Mouse (Mus musculus) embryonic facial prominence, embryonic 10.5 days (tissue): ENCODE data around the gene Sass6. TPM values are rescaled to one million over a fixed set of nuclear protein-coding genes. Genes with fewer than 3 reads are reported as not detected.
"Not testable (repeated sequence)": the region's sequence is repeated elsewhere in the genome, so short reads cannot be mapped to it uniquely, and the experiment has no call there.

ENCODE experiments used
- DNase-seq: peaks from one replicate; pipeline ENCODE4 v3.0.0-alpha.2; 2017; ENCODE audit warnings: low spot score
- H3K27ac ChIP-seq: fragments of 300-500 bp; sonication (generic); replicated peaks from 2 replicates; pipeline ENCODE4 v1.5.1; 2016; ENCODE audit warnings: mild to moderate bottlenecking
- H3K27me3 ChIP-seq: fragments of 300-500 bp; sonication (generic); replicated peaks from 2 replicates; pipeline ENCODE4 v1.6.1; 2016; ENCODE audit warnings: low read depth, mild to moderate bottlenecking; ENCODE audit not compliant: poor library complexity, severe bottlenecking
- H3K36me3 ChIP-seq: fragments of 300-500 bp; sonication (generic); replicated peaks from 2 replicates; pipeline ENCODE4 v1.6.1; 2016; ENCODE audit warnings: mild to moderate bottlenecking, moderate library complexity
- H3K4me1 ChIP-seq: fragments of 300-500 bp; sonication (generic); 2 replicates; pipeline ENCODE4 v1.6.1; 2016
- H3K4me3 ChIP-seq: fragments of 300-500 bp; sonication (generic); 2 replicates; pipeline ENCODE4 v1.5.1; 2016; ENCODE audit warnings: mild to moderate bottlenecking, moderate library complexity
- H3K9me3 ChIP-seq: fragments of 300-500 bp; sonication (generic); 2 replicates; pipeline ENCODE4 v1.6.1; 2016; ENCODE audit warnings: mild to moderate bottlenecking
- WGBS: fragments of 180-500 bp; shearing (Covaris S2); methylation state at CpG from one replicate; pipeline ENCODE4 v1.1.7; 2016; 5-methylcytosine and 5-hydroxymethylcytosine counted together
- polyA plus RNA-seq: library from polyadenylated mRNA; unstranded; fragments of >200 nt; fragmentation: Nextera tagmentation; extraction: Ambion mirVana; gene quantifications from 2 replicates; pipeline ENCODE4 v1.2.1, GENCODE M21; 2016

Gene Sass6
- polyA plus RNA-seq, 1 experiment from 2014 or later = 38.5 TPM

DNA sequence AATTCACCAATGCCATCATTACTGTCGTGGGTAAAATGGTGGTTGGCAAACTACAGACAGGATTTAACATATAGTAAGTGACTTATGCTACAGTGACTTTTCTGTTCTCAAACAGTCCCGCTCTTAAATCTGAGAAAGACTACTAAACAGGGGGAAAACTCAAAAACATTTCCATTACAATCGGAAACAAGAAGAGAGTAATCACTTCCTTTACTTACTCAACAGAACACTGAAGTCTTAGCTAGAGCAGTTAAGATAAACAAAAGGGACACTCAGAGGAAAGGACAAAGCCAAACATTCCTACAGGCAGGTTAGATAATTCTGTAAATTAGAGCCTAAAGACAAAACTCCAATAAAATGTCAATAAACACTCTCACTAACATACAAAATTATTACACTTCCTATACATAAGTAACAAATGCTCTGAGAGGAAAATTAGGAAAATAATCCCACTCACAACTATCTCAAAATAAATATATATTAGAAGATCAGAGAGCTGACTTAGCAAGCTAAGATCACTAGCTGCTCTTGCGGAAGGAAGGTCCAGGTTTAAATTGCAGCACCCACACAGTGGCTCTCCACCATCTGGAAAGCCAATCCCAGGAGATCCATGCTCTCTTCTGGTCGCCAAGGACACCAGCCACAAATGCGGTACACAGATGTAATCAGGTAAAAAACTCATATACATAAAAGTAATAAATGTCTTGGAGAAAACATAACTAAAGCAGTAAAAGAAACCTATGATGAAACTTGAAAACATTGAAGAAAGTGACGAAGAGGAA is 61.6 kb downstream of the Sass6 start:
- no peaks in the 10 kb centered on the region for H3K36me3 ChIP-seq
- peaks cover 48% of the 10 kb centered on the region for H3K4me1 ChIP-seq
- H3K27me3 ChIP-seq = no peaks in the 10 kb centered on the region
- DNase-seq = no peak
- H3K4me3 ChIP-seq = no peak overlapping the region
- H3K27ac ChIP-seq = no peak overlapping the region
- no peaks in the 10 kb centered on the region for H3K9me3 ChIP-seq
- 81% methylated on average over 7 of the region's 7 CpGs for WGBS

GRCm38 (mm10) chr3:116658928-116659565 is 64.3 kb downstream of the Sass6 start:
- H3K4me1 ChIP-seq = peaks cover 42% of the 10 kb centered on the region
- H3K9me3 ChIP-seq = no peaks in the 10 kb centered on the region
- 72% methylated on average over 15 of the region's 15 CpGs for WGBS
- DNase-seq = no peak
- H3K4me3 ChIP-seq = no peak overlapping the region
- no peaks in the 10 kb centered on the region for H3K27me3 ChIP-seq
- H3K27ac ChIP-seq = no peak overlapping the region
- no peaks in the 10 kb centered on the region for H3K36me3 ChIP-seq

DNA sequence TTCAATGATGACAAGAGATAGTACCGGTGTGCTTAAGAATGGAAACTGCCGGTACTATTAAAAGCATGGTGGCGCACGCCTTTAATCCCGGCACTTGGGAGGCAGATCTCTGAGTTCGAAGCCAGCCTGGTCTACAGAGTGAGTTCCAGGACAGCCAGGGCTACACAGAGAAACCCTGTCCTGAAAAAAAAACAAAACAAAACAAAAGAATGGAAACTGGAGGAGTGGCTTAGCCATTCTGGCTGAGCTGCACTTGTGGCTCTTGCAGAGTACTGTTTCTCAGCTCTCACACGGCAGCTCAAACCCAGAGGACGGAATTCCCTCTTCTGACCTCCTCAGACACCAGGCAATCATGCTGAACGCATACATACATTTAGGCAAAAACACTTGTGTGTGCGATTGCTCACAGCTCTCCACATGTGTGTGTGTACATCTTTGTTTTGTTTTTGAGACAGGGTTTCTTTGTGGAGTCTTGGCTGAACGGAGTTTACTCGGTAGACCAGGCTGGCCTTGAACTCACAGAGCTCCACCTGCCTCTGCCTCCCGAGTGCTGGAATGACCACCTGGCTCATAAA is 65.2 kb downstream of the Sass6 start:
- Histone ChIP-seq H3K4me1 (peaks cover 42% of the 10 kb centered on the region), H3K36me3 (no peaks in the 10 kb centered on the region), H3K27ac (no peak overlapping the region), H3K9me3 (no peaks in the 10 kb centered on the region), H3K4me3 (peak overlapping the region; percentile 97; the same call in 1 of the 2 replicates), H3K27me3 (no peaks in the 10 kb centered on the region)
- DNase-seq = no peak
- WGBS = 86% methylated on average over 13 of the region's 13 CpGs

GRCm38 (mm10) chr3:116661288-116661869 is 66.6 kb downstream of the Sass6 start:
- WGBS = 7% methylated on average over 16 of the region's 16 CpGs
- Histone ChIP-seq H3K4me1 (peaks cover 42% of the 10 kb centered on the region), H3K4me3 (peak overlapping the region; percentile 97)

GRCm38 (mm10) chr3:116661870-116662414 is 67.2 kb downstream of the Sass6 start:
- peak overlapping the region; percentile 97 for H3K4me3 ChIP-seq
- H3K27ac ChIP-seq = peak overlapping the region; percentile 99
- H3K9me3 ChIP-seq = no peaks in the 10 kb centered on the region
- no peaks in the 10 kb centered on the region for H3K36me3 ChIP-seq
- DNase-seq = no peak
- peaks cover 42% of the 10 kb centered on the region for H3K4me1 ChIP-seq
- no peaks in the 10 kb centered on the region for H3K27me3 ChIP-seq
- under 1% methylated on average over 68 of the region's 68 CpGs for WGBS

More at GRCm38 (mm10) chr3:116661288-116661869, 66.6 kb downstream of the Sass6 start:
- no peaks in the 10 kb centered on the region for H3K27me3 ChIP-seq
- peak overlapping the region; percentile 99 for H3K27ac ChIP-seq
- no peaks in the 10 kb centered on the region for H3K36me3 ChIP-seq
- no peaks in the 10 kb centered on the region for H3K9me3 ChIP-seq
- no peak for DNase-seq

GRCm38 (mm10) chr3:116662463-116662863 is 67.7 kb downstream of the Sass6 start, which contains the start of gene Mfsd14a:
TSS of gene Mfsd14a (minus strand) at chr3:116662677.
- H3K27ac ChIP-seq = peak within 1 kb of the TSS; percentile 99
- H3K4me3 ChIP-seq = peak within 1 kb of the TSS; percentile 97
- DNase-seq = peak; percentile 99
- H3K27me3 ChIP-seq = no peaks in the 10 kb centered on the region
- no peaks in the 10 kb centered on the region for H3K36me3 ChIP-seq
- no peaks in the 10 kb centered on the region for H3K9me3 ChIP-seq
- peaks cover 37% of the 10 kb centered on the region for H3K4me1 ChIP-seq
- under 1% methylated on average over 39 of the region's 39 CpGs for WGBS

DNA sequence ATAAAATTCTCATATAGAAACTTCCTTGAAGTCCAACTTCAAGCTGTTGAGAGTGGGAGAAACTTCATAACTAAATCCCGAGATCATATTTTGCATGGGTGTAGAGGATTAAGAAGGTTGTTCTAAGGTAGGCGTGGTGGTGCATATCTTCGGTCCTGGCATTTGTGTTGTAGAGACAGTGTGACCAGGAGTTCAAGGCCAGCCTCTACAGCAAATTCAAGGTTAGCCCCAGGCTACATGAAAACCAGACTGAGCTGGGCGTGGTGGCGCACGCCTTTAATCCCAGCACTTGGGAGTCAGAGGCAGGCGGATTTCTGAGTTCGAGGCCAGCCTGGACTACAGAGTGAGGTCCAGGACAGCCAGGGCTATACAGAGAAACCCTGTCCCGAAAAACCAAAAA is 69.5 kb downstream of the Sass6 start:
- not testable (repeated sequence) for H3K36me3 ChIP-seq, DNase-seq, H3K27ac ChIP-seq, H3K27me3 ChIP-seq, H3K9me3 ChIP-seq, H3K4me3 ChIP-seq
- peaks cover 25% of the 10 kb centered on the region for H3K4me1 ChIP-seq
- 90% methylated on average over 9 of the region's 9 CpGs for WGBS

Other genes with a start within 250 kb of the Sass6 start
- 16.5 and 17.6 TPM in 2 replicates for gene Cdc14a, start 170.9 kb upstream of the Sass6 start, polyA plus RNA-seq
- gene Rtca, start 86.8 kb upstream of the Sass6 start, polyA plus RNA-seq = 109 and 114 TPM in 2 replicates
- gene Dbt, start 81.9 kb upstream of the Sass6 start, polyA plus RNA-seq = 12.3 and 12.5 TPM in 2 replicates
- 0.70 and 0.75 TPM in 2 replicates for gene Lrrc39, start 32.0 kb upstream of the Sass6 start, polyA plus RNA-seq
- 24.7 and 24.9 TPM in 2 replicates for gene Trmt13, start 19.6 kb downstream of the Sass6 start, polyA plus RNA-seq
- 80.7 and 87.8 TPM in 2 replicates for gene Mfsd14a, start 67.7 kb downstream of the Sass6 start, polyA plus RNA-seq
- gene Gm43191, start 86.3 kb downstream of the Sass6 start, polyA plus RNA-seq = not detected in 2 replicates
- 7.8 and 8.7 TPM in 2 replicates for gene Slc35a3, start 117.8 kb downstream of the Sass6 start, polyA plus RNA-seq
- gene Agl, start 213.2 kb downstream of the Sass6 start, polyA plus RNA-seq = 9.9 and 10.2 TPM in 2 replicates